Mouse (Mus musculus) ZHBTc4 (cell line): Measurements from ENCODE around the gene E4f1.
"Not testable (repeated sequence)": the region's sequence is repeated elsewhere in the genome, so short reads cannot be mapped to it uniquely, and the experiment has no call there.

Experiments used
- DNase-seq: peaks from one replicate; pipeline ENCODE4 v3.0.0-alpha.2; 2011; ENCODE audit warnings: low read depth, low spot score

Gene E4f1

DNA sequence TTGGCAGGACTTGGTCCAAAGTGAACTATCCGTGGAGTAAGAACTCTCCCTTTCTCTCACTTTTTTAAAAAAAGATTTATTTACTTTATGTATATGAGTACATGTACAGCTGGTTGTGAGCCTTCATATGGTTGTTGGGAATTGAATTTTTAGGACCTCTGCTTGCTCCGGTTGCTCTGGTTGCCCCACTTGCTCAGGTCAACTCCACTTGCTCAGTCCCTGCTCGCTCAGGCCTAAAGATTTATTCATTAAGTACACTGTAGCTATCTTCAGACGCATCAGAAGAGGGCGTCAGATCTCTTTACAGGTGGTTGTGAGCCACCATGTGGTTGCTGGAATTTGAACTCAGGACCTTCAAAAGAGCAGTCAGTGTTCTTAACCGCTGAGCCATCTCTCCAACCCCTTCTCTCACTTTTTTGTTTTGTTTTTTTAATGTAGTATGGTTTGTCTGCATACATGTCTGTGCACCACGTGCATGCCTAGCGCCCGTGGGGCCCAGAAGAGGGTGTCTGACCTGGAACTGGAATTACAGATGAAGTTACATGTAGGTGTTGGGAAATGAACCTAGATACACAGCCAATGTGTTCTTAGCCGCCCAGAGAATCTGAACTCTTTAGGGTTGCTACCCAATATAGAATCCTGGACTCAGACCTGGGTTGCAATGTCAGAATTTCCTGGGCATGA lies 14.4 kb downstream of the E4f1 start:
- DNase-seq = not testable (repeated sequence)

DNA sequence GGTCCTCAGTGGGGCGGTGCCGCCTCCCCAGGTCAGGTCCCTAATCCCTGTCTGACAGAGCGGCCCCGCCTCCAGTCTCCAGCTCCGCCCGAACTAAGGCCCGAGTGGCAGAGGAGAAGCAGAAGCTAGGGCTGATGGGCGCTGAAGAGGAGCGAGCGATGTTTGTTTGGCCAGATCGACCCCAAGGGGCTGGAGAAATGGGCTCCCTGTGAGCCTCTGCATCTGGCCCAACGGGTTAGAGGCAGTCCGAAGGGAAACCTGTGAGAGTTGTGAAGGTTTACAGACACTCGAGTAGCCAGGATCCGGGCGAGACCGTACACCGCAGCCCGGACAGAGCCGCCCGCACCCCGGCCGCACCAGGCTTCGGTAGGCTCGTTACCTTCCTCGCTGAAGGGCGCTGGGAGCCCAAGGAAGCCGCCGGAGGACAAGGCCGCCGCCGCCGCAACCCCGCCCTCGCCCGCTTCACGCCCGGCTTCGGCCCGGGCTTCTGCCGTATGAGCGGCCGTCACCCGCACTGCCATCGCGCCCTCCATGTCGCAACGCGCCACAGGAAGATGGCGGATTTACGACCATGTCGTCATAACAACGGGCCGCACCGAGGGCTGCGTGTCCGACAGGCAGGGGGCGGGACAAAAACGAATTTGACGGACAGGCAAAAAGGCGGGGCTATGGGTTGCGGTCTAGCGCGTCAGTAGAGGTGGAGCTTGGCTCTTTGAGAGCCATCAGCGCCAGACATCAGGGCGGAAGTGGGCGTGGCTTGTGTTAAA lies 15.2 kb downstream of the E4f1 start:
- DNase-seq = peak; percentile 100

DNA sequence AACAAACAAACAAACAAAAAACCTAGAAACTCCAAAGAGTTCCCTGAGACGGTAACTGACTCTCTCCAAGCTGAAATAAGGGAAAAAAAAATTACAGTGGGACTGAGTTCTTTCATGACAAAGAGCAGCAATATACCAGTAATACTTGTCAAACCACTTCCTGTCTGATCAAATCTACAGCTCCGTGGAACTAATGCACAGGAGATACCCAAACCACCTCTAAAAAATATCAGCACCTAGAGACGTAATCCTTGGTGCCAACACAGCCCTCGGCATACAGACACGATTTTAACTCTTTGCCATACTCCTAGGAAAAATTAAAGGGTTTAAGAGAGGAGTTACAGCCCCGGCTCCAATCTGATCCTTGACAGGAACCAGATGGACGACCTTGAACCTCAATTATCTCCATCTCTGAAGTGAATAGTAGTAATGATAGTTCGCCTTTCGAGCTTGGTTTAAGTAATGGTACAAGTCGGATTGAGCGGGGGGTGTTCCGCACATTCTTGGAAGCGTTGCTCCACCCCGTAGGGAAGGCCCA lies 15.8 kb downstream of the E4f1 start:
- no peak for DNase-seq

DNA sequence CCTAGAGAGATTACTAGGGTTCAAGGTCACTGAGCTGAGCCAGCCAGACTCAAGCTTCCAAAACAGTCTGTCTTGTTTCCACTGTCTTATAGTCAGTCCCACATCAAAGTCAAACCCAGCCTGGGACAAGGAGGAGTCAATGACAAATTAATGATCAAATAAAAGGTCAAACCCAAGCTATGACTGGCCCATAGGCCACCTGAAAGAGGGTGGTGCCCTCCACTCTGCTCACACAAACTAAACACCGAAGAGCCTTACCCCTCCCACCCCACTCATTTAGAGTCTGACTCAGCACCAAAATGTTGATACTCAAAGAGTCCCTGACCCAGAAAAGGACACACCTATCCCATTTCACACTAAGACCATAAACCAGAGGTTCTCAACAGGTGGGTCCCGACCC lies 16.7 kb downstream of the E4f1 start:
- DNase-seq = no peak

DNA sequence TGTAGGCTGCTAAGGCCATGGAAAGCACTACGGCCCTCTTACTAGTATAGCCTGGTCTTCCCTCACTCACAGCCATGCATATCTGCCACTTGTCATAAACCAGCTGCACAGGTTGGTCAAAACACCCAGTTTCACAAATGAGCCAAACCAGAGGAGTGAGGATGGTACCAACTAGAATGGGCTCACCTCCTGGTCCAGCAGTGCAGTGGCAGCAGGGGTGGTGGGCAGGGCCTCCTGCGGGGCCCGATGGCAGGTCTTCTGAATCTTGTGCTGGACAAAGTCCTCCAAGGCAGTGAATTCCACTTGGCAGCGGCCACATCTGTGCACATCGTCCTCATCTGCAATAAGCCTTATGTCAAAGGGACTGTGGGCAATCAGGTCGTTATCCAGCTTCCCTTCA lies 18.9 kb downstream of the E4f1 start:
- no peak for DNase-seq

DNA sequence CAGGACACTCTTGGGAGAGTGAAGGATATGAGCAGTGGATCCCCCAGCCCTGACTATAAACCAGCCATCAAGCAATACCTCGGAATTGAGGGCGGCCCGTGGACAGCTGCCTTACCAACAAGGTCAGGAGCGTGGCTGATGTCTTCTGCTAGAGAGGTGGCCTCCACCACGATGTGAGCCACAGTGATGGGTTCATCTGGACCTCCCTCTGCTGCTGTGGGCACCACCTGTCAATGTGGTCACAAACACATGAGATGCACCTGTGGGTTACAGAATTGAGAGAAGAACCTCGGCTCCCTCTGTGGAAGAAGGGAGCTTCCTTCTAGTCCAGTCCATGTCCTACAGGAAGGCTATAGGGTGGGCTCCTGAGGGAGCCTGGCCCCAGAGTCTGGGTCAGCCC lies 20.6 kb downstream of the E4f1 start:
- DNase-seq = no peak

DNA sequence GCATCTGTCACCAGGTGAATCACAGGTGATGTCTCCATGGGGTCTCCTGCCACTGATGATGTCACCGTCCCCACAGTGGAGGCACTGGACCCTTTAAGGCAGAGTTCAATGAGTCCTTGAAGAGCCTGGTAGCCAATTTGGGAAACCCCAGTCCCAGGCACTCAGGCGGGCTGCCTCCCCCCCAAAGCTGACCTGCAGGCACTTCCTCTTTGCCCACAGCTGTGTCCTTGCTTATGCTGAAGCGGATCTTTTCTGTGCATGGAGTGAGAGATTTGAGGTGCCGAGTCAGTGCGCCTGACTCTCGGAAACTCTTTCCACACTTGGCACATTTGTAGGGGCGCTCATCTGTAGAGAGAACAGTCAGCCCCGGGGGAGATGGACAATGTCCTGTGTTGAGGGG lies 23.5 kb downstream of the E4f1 start:
- no peak for DNase-seq

DNA sequence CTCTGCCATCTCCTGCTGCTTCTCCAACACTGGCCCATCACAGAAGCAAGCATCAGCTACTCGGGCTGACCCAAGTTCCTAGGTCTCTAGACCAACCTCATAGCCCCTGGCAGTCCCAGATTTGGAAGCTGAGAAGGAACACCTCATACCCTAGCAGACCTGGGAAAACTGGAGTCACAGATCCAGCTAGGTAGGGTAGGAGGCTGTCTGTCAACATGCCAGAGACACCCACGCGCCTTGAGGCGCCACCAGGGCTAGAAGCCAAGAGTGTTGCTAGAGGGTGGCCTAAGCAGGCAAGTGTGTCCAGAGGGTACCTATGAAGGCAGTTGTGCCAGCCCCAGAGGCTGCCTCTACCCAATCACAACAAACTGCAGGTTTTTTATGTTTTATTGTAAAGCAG lies 26.7 kb downstream of the E4f1 start:
- no peak for DNase-seq

DNA sequence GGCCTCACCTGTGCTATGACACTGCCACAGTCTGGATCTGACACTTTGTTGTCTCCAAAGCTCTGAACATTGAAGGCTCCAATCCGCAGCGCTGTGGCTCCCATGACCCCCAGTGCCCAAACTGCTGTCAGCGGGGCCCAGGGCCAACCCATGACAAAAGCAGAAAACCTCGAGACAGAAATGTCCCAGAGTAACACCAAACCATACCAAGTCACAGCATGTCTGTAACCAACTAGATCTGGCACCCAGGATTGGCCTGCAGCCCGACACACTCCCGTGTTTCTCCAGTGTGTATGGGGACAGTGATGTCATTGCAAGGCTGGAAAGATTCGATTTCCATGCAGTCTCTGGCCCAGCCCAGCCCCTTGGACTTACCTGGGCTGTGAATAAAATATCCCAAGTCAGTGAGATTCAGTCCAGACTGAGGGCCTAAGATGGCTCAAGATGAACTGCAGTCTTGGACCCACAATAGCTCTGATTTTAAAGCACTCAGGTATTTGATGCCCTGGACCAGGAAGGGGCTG lies 27.4 kb downstream of the E4f1 start, which contains the start of gene Dnase1l2:
TSS of gene Dnase1l2 (minus strand) at position 474 of the 524 bp plus-strand sequence.
- DNase-seq = no peak

DNA sequence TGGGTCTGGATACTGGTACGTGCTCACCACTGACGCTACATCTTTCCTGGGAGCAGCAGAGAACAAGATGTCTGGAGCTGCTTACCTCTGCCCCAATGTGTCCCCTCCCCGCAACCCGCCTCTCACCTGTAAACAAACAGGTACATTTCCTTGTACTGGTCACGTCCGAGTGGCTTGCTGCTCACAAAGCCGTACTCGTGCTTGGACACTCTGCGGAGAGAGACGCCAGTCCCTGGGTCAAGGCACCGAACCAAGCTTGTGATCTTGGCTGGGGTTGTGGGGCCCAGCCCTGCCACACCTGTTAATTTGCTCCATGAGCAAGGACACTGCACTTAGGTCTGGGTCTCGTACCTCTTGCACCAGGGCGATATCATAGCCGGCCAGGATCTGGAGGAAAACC lies 28.0 kb downstream of the E4f1 start:
- no peak for DNase-seq

DNA sequence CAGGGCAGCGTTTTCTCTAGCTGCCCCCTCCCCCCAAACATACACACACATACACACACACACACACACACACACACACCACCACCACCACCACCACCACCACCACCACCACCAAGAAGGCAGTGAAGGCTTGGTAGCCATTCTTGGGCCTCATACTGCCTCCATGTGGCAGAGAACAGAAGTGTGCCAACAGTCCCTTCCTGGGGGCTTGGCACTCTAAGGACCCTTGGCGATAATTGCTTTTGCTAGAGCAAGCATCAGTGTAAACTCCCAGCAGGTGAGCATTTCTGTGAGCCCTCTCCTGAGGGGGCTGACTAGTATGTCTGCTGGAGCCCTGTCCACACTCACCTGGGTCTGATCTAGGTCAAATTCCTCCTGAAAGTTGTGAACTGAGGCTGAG lies 29.0 kb downstream of the E4f1 start:
- peak; percentile 63 for DNase-seq

DNA sequence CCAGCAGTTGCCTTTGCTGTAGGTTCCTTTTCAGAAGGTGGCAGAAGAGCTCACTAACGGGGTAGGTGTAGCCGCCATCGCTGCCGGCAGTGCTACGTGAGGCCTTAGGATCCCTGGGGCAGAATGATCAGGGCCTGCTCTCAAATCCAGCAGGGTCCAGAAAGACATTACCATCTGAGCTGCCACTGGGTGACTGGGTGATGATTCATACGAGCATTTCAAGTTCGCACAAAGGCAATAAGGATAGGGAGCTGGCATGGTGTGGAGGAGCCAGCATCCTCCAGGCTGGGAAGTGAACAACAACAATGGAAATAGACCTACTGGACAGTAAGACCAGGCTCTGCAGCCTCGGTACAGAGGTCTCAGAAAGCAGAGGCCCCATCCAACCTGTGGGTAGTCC lies 29.7 kb downstream of the E4f1 start:
- no peak for DNase-seq

DNA sequence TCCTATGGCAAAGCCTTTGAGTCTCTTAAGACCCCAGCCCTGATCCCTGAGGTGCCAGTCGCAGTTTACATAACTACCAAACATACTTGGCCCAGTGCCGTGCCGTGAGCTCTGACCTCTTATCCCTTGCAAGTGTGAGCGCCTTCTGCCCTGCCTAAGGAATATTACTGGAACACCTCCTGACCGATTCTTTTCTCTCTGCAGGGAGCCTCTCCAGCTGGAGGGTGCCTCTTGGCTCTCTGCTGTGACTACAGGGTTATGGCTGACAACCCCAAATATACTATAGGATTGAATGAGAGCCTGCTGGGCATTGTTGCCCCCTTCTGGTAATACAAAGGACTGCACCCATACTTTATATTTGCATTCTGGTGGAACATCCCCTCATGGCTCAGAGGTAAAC lies 33.1 kb downstream of the E4f1 start:
- peak; percentile 50 for DNase-seq

DNA sequence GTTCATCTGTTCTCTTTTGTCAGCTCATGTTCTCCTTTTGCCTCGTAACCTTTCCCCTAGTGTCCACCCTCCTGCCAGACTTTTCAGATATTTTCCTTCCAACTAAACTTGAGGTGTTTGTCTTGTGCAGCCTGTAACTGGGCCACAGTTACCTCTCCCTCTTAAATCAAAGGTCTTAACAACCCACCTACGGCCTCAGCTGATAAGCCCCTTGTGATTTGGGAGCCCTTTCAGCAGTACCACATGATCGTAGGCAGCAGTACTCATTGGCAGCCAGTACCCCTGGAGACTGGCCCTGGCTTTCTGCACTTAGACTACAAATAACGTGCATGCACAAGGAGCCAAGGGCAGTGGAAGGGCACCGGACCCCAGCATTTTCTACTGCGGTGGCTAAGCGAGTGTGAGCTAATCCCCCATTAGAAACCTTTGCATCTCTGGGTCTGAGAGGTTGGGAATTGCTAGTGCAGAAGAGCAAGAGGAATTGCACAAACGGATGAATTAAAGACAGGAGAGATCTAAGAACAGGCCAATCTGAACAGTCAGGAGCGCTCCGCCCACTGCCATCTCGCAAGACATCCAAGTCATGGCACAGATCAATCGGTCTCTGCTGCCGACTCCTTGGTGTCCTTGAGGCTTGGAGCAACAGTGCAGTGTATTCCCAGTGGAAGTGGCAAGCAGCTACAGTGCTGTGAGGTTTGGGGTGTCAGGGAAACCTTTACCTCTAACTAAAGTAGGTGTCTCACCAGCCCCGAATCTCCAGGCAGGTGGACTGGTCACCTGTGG lies 40.7 kb downstream of the E4f1 start:
- DNase-seq = no peak

DNA sequence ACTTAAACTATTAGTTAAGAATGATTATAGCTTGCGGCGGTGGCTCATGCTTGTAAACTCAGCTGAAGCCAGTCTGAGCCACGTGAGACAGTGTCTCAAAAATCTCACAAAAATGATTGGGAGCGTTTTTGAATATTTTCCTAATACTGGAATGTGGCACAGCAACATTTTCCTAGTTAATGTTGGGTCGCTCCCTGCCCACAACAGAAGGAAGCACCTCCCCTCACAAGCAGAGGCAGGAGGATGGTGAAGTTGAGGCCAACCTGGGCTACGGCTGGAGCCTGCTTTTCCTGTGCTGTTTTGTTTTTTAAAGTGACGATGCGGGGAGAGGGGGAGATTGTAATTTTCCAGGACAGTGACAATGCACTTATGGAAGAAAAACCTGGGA lies 42.9 kb downstream of the E4f1 start:
- peak; percentile 44 for DNase-seq

DNA sequence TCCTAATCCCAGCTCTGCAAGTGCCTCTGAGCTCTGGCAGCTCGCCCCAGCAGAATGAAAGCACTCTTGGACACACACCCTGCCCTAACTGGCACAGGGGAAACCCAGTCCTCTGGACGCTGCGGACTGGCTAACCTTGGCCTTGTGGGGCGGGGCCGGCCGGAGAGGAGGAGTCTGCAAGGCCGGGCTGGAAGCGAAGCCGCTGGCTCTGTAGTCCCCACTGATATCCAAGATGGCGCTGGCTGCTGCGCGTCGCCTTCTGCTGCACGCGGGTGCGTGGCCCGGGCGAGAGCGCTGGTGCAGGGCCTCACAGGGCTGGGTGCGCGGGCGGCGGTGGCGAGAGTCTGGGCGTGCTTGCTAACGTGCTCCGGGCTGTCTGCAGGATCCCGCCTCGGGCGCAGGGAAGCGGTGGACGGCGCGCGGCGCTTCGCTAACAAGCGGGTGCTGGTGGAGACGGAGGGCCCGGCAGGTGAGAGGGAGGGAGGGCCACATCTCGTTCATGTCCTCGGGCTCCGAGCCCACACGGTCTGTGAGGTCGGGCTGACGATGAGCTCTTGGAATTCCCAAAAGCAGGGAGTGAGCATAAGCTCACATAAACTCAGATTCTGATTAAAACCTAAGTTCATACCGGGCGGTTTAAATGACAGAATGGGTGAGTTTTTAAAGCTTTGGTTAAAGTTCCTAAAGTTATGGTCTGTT lies 43.5 kb downstream of the E4f1 start, which contains the start of gene Eci1:
TSS of gene Eci1 (plus strand) at position 171 of the 699 bp plus-strand sequence.
- DNase-seq = peak; percentile 96

DNA sequence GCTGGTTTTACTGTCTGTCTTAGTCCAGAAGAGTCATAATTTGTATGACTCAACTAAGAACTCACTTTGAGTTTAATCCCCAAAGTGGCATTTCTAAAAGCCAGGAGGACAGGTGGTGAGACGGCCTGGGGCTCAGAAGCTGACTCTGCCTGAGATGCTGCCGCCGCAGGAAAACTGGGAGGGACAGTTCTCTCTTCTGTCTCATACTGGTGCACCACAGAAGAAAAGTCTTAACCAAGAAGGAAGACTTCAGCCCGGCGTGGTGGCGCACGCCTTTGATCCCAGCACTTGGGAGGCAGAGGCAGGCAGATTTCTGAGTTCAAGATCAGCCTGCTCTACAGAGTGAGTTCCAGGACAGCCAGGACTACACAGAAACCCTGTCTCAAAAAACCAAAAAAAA lies 44.2 kb downstream of the E4f1 start:
- DNase-seq = peak; percentile 50

DNA sequence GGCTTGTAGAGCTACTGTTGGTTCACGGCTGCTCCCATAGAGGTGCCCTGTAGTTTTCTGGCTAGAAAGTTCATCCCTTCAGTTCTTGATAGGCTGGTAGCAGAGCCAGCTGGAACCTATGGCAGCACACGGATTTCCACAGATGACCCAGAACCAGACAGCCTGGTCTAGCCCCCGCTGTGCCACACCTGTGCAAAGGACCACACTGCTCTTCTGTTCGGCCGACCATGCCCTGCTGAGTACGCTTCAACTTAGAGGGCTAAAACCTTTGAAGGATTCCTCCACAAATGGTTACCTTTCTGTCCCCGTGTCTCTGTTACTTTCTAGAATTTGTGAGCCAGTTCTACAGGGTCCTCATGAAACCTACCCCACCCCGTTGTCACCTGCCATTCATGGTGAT lies 44.8 kb downstream of the E4f1 start:
- not testable (repeated sequence) for DNase-seq

DNA sequence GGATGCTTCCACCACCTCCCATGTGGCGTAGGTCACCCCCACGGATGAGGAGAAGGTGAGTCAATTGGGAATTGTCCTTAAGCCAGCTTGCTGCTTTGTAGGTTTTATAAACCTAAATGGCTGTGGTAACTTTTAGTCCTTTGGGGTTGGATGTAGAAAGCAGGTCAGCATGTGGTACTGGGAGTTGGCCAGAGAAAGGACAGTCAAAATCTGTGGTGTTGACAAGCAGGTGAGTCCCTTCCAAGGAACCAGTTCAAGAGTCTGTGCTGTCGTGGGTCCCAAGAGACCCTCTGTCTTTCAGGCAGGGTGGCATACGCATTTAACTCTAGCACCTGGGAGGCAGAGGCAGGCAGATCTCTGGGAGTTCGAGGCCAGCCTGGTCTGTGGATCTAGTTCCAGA lies 45.6 kb downstream of the E4f1 start:
- no peak for DNase-seq

DNA sequence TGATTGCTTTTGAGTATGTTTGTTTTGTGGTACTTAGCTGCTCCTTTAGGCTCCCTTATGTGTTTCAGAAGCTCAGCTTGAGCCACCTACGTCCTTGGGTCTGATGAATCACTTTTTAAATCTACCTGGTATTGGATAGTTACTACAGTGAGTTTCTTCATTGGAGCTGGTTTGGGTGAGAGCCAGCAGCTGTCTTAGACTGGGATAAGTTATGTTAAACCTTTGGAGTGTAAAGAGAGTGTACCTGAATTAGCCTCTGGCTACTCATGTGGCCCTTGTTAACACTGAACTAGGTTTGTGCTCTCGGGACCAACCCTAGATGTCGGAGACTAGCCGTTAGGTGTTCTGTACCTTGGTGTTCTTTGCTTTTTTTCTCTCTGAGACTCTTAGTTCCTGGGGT lies 47.0 kb downstream of the E4f1 start:
- no peak for DNase-seq

DNA sequence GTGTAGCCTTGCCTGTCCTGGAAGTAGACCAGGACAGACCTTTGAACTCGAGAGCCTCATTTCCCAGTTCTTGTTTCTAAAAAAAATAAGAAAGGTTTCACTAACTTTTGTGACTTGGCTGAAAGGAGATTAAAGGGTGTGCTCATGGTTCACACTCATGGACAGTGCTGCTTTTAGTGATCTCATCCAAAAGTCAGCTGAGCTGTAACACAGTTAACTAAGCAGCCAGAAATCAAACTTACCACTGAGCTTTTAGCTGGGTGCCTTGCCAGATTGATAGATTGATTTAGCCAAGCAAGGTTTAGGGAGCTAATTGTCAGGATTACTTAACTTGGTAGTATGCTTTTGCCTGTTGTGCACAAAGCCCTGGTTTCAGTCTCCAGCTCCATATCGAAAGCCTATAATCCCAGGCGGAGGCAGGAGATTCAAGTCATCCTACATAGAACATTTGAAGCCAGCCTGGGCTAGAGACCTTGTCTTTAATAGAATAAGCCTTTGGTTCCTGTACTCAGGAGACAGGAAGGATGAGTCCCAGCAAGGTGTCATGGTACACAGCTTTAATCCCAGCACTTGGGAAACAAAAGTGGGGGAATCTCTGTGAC lies 54.0 kb downstream of the E4f1 start:
- DNase-seq = no peak
